Mouse (Mus musculus) kidney, adult 2 months (tissue): ENCODE measurements around the gene Unc5c.

ENCODE experiments used
- CTCF ChIP-seq: fragments of 200-500 bp; conservative IDR thresholded peaks from 2 replicates; pipeline ENCODE4 v1.5.1; 2011; ENCODE audit warnings: low read depth, mild to moderate bottlenecking, control low read depth, low read length, moderate library complexity, mixed read lengths; ENCODE audit not compliant: insufficient read depth, insufficient read length
- POLR2A ChIP-seq: fragments of 200-500 bp; IDR thresholded peaks from one replicate; pipeline ENCODE4 v1.6.1; 2011; ENCODE audit warnings: low read depth, low read length, control low read depth

GRCm38 (mm10) chr3:141779186-141779585 lies 314.2 kb downstream of the Unc5c start:
- TF ChIP-seq CTCF = no peak
- no peak for TF ChIP-seq POLR2A
